14 mouse cellular contexts compared by ENCODE assay signal in genomic region chr9:50365059-50365780, GRCm38 (mm10). TPM values are rescaled to one million over a fixed set of nuclear protein-coding genes. Genes with fewer than 3 reads are reported as not detected.
A peak's percentile ranks its signal among the peaks of the same experiment; 100 is the strongest.
DNase-seq lines count a peak whose midpoint lies in the region; TF ChIP-seq lines count a peak whose summit lies in the region.
"Had no signal": no experiment of that assay in that cellular context is flagged by ENCODE, and none has a peak within 500 bp of the region (broad histone marks: within the 10 kb centered on the region; RNA-seq: fewer than 3 reads in every experiment).

No protein-coding gene starts in this region.

- intact Hi-C loops in left cerebral cortex, adult 2 months (cut with DNase I): no loop called here
- intact Hi-C loops in gastrocnemius, postnatal 14 days (cut with DNase I; ENCODE audit: low total_unique reads): no loop called here
- intact Hi-C loops in left cerebral cortex, postnatal 10 days (cut with DNase I): no loop called here

- TF ChIP-seq CTCF in left cerebral cortex, adult 2 months (IDR thresholded peaks at IDR 0.05): no peak

- DNase-seq in adrenal gland, adult 2 months: peak; percentile 56
- no peak for DNase-seq in adrenal gland, adult 18-20 months (ENCODE audit: low spot score in 2 of 2)
- peak; percentile 20 for DNase-seq in testis, postnatal 10 days (ENCODE audit: low spot score)
- no peak for DNase-seq in testis, postnatal 14 days (ENCODE audit: low spot score)
- DNase-seq in kidney, postnatal 36 days: peak; percentile 59 to 76
- DNase-seq in left cerebral cortex, adult 2 months (ENCODE audit: extremely low spot score in 1 of 2, low spot score in 2 of 2): no peak
- no peak for DNase-seq in gastrocnemius, postnatal 14 days
- DNase-seq in left cerebral cortex, postnatal 10 days (ENCODE audit: extremely low spot score in 1 of 2, low spot score in 2 of 2): no peak
- DNase-seq: lung, postnatal 14 days; right cerebral cortex, postnatal 25 days; thymus, adult 18-20 months had no signal

- H3K27ac ChIP-seq in left cerebral cortex, adult 2 months: no peak overlapping the region
- H3K27ac ChIP-seq: forebrain, embryonic 13.5 days; limb, embryonic 15.5 days had no signal

- no peak overlapping the region for H3K4me3 ChIP-seq in left cerebral cortex, adult 2 months
- H3K4me3 ChIP-seq: forebrain, embryonic 13.5 days; limb, embryonic 15.5 days; myocyte had no signal

RNA-seq across cellular contexts. Expression of gene Rpl10-ps3, which starts 20.5 kb away (rescaled TPM):
- total RNA-seq in adrenal gland, adult 2 months (2021): 1,000 to 10,000 TPM; 1,087 to 1,247 TPM
- polyA plus RNA-seq in adrenal gland, adult 2 months (2012; rRNA removed): 7.3 and 8.1 TPM in 2 replicates
- total RNA-seq in adrenal gland, adult 18-20 months (2021): 1,000 to 10,000 TPM in 1 of 2 experiments, 100 to 1,000 TPM in 1; 982 to 1,145 TPM
- total RNA-seq in left cerebral cortex, adult 2 months (2021): 100 to 1,000 TPM; 337 to 355 TPM
- 100 to 1,000 TPM; 453 to 504 TPM for total RNA-seq in gastrocnemius, postnatal 14 days (2021)
- 100 to 1,000 TPM; 374 to 412 TPM for total RNA-seq in left cerebral cortex, postnatal 10 days (2021)

Comparison
In these comparisons a context has a peak if more than half of its experiments do, and no peak if none do; other contexts are left out.
1. DNase-seq: peak in adrenal gland, adult 2 months (single experiment), testis, postnatal 10 days (single experiment) and kidney, postnatal 36 days (2 of 2); none in adrenal gland, adult 18-20 months (0 of 2), testis, postnatal 14 days (single experiment), left cerebral cortex, adult 2 months (0 of 2), gastrocnemius, postnatal 14 days (single experiment) and left cerebral cortex, postnatal 10 days (0 of 2).